Mouse (Mus musculus) liver, embryonic 14.5 days (tissue): ENCODE measurements around the gene Pms1.

Source experiments
- CTCF ChIP-seq: IDR thresholded peaks from 2 replicates; pipeline ENCODE4 v1.5.1; 2016; ENCODE audit warnings: antibody characterized with exemption, low read depth, control low read depth
- EP300 ChIP-seq: IDR thresholded peaks from 2 replicates; pipeline ENCODE4 v1.6.1; 2016; ENCODE audit warnings: antibody characterized with exemption, low read depth

DNA sequence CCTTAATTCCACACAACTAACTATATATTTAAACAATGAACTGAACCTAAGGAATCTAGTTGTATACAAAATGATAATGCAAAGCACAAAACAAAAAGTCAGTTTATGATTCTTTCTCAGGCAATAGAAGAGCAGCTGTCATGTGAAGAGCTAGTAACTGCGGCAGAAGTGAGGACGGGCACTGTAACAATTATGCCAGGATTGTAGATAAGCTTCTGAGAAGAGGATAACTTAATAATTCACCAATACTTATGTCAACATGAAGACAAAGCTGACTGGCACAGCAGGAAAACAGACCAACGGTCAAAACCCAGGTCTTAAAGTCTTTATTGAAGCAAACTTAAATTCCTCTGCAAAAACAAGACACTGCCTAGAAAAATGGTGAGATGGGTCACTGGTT, 5.6 kb downstream of the Pms1 start:
- TF ChIP-seq CTCF (no peak), EP300 (no peak)
